Mouse (Mus musculus): Measurements from ENCODE around the gene Caskin1. TPM values are rescaled to one million over a fixed set of nuclear protein-coding genes. Genes with fewer than 3 reads are reported as not detected.

Caskin1 gene
- polyA plus RNA-seq, 2 experiments: 0.08 to 0.09 TPM

GRCm38 (mm10) chr17:24505286-24505955, 17.0 kb downstream of the Caskin1 start:
- no peak overlapping the region for H3K4me3 ChIP-seq (ENCODE audit: insufficient read depth in 1 of 2, low read depth in 2 of 2, low read length in 2 of 2)
- ATAC-seq (ENCODE audit: insufficient read depth) (no peak), DNase-seq (ENCODE audit: low read depth in 3 of 3, low spot score in 3 of 3) (no peak)
- H3K9me3 ChIP-seq (ENCODE audit: control insufficient read depth, low read length): no peaks in the 10 kb centered on the region
- TF ChIP-seq EP300 (IDR thresholded peaks at IDR 0.05; ENCODE audit: low read depth) (no peak), CTCF (IDR thresholded peaks at IDR 0.05; ENCODE audit: low read depth) (no peak)
- no peaks in the 10 kb centered on the region for H3K4me1 ChIP-seq (replicated peaks; ENCODE audit: control insufficient read depth in 2 of 2, insufficient read depth in 2 of 2, low read length in 1 of 2)
- no peak overlapping the region for H3K9ac ChIP-seq (replicated peaks)
- no peak overlapping the region for H3K27ac ChIP-seq
- H3K36me3 ChIP-seq (replicated peaks; ENCODE audit: control insufficient read depth, insufficient read depth, low read depth): peaks cover 14% of the 10 kb centered on the region
- WGBS (ENCODE audit: insufficient replicate concordance): 82% methylated on average over 30 of the region's 30 CpGs
- H3K4me2 ChIP-seq (ENCODE audit: low read depth): no peak overlapping the region
- H3K27me3 ChIP-seq (ENCODE audit: control insufficient read depth, insufficient read depth, low read length): no peaks in the 10 kb centered on the region

DNA sequence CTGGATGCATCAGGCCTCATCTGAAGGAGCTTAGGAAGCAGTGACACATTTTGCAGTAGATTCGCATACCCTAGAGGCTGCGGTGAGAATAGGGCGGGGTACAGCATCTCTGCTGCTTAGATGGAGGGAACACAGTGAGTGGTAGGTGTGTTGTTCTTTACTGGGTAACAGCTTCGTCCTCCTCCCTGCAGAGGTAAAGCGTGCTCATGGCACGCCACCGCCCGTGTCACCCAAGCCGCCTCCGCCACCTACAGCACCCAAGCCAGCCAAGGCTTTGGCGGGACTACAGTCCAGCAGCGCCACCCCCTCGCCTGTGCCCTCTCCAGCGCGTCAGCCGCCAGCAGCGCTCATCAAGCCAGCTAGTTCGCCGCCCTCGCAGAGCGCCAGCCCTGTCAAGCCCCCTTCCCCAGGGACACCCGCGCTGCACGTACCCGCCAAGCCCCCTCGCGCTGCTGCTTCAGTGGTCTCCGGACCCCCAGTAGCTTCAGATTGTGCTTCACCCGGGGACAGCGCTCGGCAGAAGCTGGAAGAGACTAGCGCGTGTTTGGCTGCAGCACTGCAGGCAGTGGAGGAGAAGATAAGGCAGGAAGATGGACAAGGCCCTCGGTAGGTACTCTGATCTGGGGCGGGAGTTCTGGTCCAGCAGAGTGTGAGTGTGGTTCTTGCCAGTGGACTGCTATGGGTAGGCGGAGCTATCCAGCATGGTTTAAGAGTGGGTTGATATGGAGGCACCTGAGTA, 18.1 kb downstream of the Caskin1 start:
- ATAC-seq (ENCODE audit: insufficient read depth): peak; percentile 31; the same call in 1 of the 2 replicates
- TF ChIP-seq CTCF (IDR thresholded peaks at IDR 0.05; ENCODE audit: low read depth) (no peak), EP300 (IDR thresholded peaks at IDR 0.05; ENCODE audit: low read depth) (no peak)
- H3K4me3 ChIP-seq (ENCODE audit: insufficient read depth in 1 of 2, low read depth in 2 of 2, low read length in 2 of 2): peak overlapping the region in 1 of 2 experiments; percentile 16; a peak in 1 of 4 replicates
- no peak for DNase-seq (ENCODE audit: low read depth in 3 of 3, low spot score in 3 of 3)
- H3K9me3 ChIP-seq (ENCODE audit: control insufficient read depth, low read length): no peaks in the 10 kb centered on the region
- H3K4me1 ChIP-seq (replicated peaks; ENCODE audit: control insufficient read depth in 2 of 2, insufficient read depth in 2 of 2, low read length in 1 of 2): no peaks in the 10 kb centered on the region
- H3K27me3 ChIP-seq (ENCODE audit: control insufficient read depth, insufficient read depth, low read length): no peaks in the 10 kb centered on the region
- peaks cover 20% of the 10 kb centered on the region for H3K36me3 ChIP-seq (replicated peaks; ENCODE audit: control insufficient read depth, insufficient read depth, low read depth)
- H3K27ac ChIP-seq: no peak overlapping the region
- WGBS (ENCODE audit: insufficient replicate concordance): 38% methylated on average over 36 of the region's 36 CpGs
- no peak overlapping the region for H3K9ac ChIP-seq (replicated peaks)
- H3K4me2 ChIP-seq (ENCODE audit: low read depth): peak overlapping the region; percentile 44

DNA sequence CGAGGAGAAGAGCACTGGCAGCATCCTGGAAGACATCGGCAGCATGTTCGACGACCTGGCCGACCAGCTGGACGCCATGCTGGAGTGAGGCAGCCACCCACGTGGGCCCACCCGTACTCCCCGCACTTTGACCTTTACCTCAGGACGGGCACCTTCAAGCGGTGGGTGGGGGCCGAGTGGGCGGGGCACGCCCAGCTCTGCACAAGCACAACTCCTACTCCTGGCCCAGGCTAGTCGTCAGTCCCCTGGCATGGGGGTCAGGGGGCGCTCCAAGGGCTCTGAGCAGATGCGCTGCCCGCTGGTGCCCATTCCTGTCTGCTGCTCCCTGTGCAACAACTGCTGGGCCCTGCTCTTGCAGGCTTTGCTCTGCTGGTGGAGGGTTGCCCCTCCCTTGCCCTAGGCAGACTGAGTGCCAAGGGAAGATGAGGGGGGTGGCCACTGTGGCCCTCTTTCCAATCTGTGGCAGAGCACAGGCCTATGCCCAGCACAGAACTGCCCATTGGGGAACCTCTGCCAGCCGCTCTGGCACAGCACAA, 18.8 kb downstream of the Caskin1 start:
- Histone ChIP-seq H3K4me1 (replicated peaks; ENCODE audit: control insufficient read depth in 2 of 2, insufficient read depth in 2 of 2, low read length in 1 of 2) (no peaks in the 10 kb centered on the region), H3K4me2 (ENCODE audit: low read depth) (peak overlapping the region; percentile 44), H3K9me3 (ENCODE audit: control insufficient read depth, low read length) (no peaks in the 10 kb centered on the region), H3K4me3 (ENCODE audit: insufficient read depth in 1 of 2, low read depth in 2 of 2, low read length in 2 of 2) (no peak overlapping the region; a peak in 1 of 4 replicates), H3K27me3 (ENCODE audit: control insufficient read depth, insufficient read depth, low read length) (no peaks in the 10 kb centered on the region), H3K9ac (replicated peaks) (no peak overlapping the region), H3K27ac (no peak overlapping the region), H3K36me3 (replicated peaks; ENCODE audit: control insufficient read depth, insufficient read depth, low read depth) (peaks cover 27% of the 10 kb centered on the region)
- peak; percentile 15; the same call in 1 of the 2 replicates for ATAC-seq (ENCODE audit: insufficient read depth)
- WGBS (ENCODE audit: insufficient replicate concordance): 60% methylated on average over 19 of the region's 19 CpGs
- TF ChIP-seq CTCF (IDR thresholded peaks at IDR 0.05; ENCODE audit: low read depth) (no peak), EP300 (IDR thresholded peaks at IDR 0.05; ENCODE audit: low read depth) (no peak)
- no peak for DNase-seq (ENCODE audit: low read depth in 3 of 3, low spot score in 3 of 3)

DNA sequence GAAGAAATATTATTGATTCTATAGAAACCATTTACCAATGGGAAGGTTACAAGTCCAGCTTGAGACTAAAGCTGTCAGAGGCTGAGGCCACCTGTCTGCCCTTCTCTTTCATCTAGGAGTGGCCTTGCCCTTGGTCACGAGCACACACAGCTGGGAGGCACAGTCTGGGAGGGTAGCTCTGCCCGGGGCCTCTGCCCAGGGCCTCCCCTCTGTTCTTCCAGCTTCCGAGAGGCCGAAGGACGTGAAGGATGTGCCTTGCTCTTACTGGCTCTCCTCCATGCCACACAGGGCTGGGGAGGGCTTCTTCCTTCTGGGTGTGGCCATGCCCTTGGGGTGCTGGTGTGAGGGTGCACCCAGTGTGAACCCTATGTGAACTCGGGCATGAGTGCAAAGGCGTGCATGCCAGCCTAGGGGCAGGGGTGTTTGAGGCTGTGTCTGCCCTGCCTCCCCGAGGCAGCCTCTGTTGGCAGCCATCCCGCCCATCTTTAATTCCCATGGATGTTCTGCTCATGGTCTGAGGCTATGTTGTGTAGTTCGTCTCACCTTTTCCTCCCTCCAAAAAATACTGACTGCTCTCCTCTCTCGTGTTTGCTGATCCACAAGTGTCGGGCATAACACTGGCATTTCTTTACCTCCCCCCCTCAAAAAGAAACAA, 19.5 kb downstream of the Caskin1 start:
- no peak for ATAC-seq (ENCODE audit: insufficient read depth)
- Histone ChIP-seq H3K9me3 (ENCODE audit: control insufficient read depth, low read length) (no peaks in the 10 kb centered on the region), H3K27ac (no peak overlapping the region), H3K27me3 (ENCODE audit: control insufficient read depth, insufficient read depth, low read length) (no peaks in the 10 kb centered on the region), H3K36me3 (replicated peaks; ENCODE audit: control insufficient read depth, insufficient read depth, low read depth) (peaks cover 27% of the 10 kb centered on the region), H3K4me2 (ENCODE audit: low read depth) (no peak overlapping the region), H3K4me1 (replicated peaks; ENCODE audit: control insufficient read depth in 2 of 2, insufficient read depth in 2 of 2, low read length in 1 of 2) (no peaks in the 10 kb centered on the region), H3K4me3 (ENCODE audit: insufficient read depth in 1 of 2, low read depth in 2 of 2, low read length in 2 of 2) (no peak overlapping the region), H3K9ac (replicated peaks) (no peak overlapping the region)
- WGBS (ENCODE audit: insufficient replicate concordance): 68% methylated on average over 12 of the region's 12 CpGs
- TF ChIP-seq EP300 (IDR thresholded peaks at IDR 0.05; ENCODE audit: low read depth) (no peak), CTCF (IDR thresholded peaks at IDR 0.05; ENCODE audit: low read depth) (no peak)
- DNase-seq (ENCODE audit: low read depth in 3 of 3, low spot score in 3 of 3): no peak

All from liver, embryonic 14.5 days (tissue).